Mouse (Mus musculus): ENCODE measurements around the gene Notch1. TPM values are rescaled to one million over a fixed set of nuclear protein-coding genes. Genes with fewer than 3 reads are reported as not detected.
A peak's percentile ranks its signal among the peaks of the same experiment; 100 is the strongest.

The Notch1 gene
- 108 and 124 TPM in 2 replicates for polyA plus RNA-seq (2012; rRNA removed)

DNA sequence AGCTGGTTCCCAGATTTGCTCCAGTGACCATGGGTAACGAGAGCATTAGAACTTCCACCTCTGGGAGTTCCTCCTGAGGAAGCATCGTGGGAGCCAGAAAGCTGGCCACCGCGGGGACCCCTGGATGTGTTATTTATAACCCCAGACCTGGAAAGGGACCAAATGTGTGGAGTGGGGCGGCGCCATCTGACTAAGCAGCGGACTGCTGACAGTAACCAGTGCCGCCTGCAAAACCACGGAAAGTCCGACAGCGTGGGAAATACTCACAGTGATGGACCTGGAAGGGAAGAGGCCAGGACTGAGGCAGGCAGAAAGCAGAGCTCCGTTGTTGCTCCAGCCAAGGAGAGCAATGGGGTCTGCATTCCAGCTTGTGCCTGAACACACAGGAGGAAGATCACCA lies at the start of gene Notch1:
Gene Notch1 (minus strand): TSS at position 389 of the 400 bp plus-strand sequence.
- DNase-seq: peak; percentile 27
- H3K4me1 ChIP-seq (ENCODE audit: control insufficient read depth, insufficient read depth, low read length): peaks cover 21% of the 10 kb centered on the region
- peak; percentile 43; the same call in 1 of the 2 replicates for TF ChIP-seq POLR2A (IDR thresholded peaks at IDR 0.05; ENCODE audit: borderline replicate concordance, extremely low read depth, low read depth, low read length)
- no peak for TF ChIP-seq CTCF (IDR thresholded peaks at IDR 0.05; ENCODE audit: insufficient read depth, low read length)
- WGBS: 21% methylated on average over 12 of the region's 12 CpGs
- H3K4me3 ChIP-seq (replicated peaks; ENCODE audit: extremely low read depth, low read depth, low read length): peak within 1 kb of the TSS; percentile 6

DNA sequence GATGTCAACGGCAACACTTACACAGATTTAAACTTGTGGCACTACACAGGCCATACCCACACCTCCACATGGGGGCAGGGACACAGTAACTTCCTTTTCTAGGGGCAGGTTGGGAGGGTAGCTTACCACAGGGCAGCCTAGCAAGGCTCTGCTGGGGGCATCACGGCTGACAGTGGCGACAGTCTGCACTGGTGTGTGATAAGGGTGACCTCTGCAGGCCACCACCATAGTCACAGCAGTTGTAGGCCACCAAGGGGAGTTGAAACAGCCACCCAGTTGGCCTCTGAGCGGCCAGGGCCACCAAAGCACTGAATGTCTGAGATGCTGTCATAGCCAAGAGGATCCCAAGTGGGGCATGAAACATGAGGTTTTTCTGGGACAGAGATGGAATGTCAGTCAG lies 49.8 kb upstream of the Notch1 start:
- Histone ChIP-seq H3K4me3 (replicated peaks; ENCODE audit: extremely low read depth, low read depth, low read length) (no peak overlapping the region), H3K4me1 (ENCODE audit: control insufficient read depth, insufficient read depth, low read length) (no peaks in the 10 kb centered on the region; the same call in 1 of the 2 replicates)
- TF ChIP-seq CTCF (IDR thresholded peaks at IDR 0.05; ENCODE audit: insufficient read depth, low read length): peak; percentile 81
- no peak for TF ChIP-seq POLR2A (IDR thresholded peaks at IDR 0.05; ENCODE audit: borderline replicate concordance, extremely low read depth, low read depth, low read length)
- DNase-seq: no peak
- 12% methylated on average over 4 of the region's 4 CpGs for WGBS

- DNase-seq: no peak
- Histone ChIP-seq H3K4me3 (replicated peaks; ENCODE audit: extremely low read depth, low read depth, low read length) (no peak overlapping the region), H3K4me1 (ENCODE audit: control insufficient read depth, insufficient read depth, low read length) (peaks cover 4% of the 10 kb centered on the region)
- WGBS: 36% methylated on average over 6 of the region's 6 CpGs
- TF ChIP-seq CTCF (IDR thresholded peaks at IDR 0.05; ENCODE audit: insufficient read depth, low read length) (peak; percentile 57), POLR2A (IDR thresholded peaks at IDR 0.05; ENCODE audit: borderline replicate concordance, extremely low read depth, low read depth, low read length) (no peak)
These were observed 45.0 kb upstream of the Notch1 start for GRCm38 (mm10) chr2:26561351-26562016.

GRCm38 (mm10) chr2:26560506-26560905 lies 44.0 kb upstream of the Notch1 start:
- H3K4me1 ChIP-seq (ENCODE audit: control insufficient read depth, insufficient read depth, low read length): peaks cover 14% of the 10 kb centered on the region
- WGBS: 83% methylated on average over 5 of the region's 5 CpGs
- TF ChIP-seq POLR2A (IDR thresholded peaks at IDR 0.05; ENCODE audit: borderline replicate concordance, extremely low read depth, low read depth, low read length) (no peak), CTCF (IDR thresholded peaks at IDR 0.05; ENCODE audit: insufficient read depth, low read length) (no peak)
- no peak for DNase-seq
- no peak overlapping the region for H3K4me3 ChIP-seq (replicated peaks; ENCODE audit: extremely low read depth, low read depth, low read length)

DNA sequence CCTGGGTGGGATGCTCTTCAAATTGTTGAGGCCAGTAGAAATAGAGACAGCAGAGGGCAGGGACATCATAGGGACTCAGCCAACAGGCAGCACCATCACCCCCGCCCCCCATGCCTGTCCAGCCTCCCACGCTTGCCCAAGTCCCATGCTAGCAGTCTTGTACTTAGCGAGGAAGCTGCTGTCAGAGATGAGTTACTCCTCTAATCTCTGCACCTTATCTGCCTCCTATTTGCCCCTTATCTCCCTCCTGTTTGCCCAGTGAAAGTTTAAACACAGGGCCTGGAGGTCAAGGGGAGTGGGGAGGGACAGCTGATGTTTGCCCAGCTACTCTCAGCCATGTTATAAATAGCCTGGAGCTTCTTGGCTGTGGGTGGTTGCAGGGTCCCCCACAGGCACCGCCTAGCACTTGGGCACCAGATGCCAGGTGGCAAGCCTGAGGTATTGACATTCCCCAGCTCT lies 40.1 kb upstream of the Notch1 start:
- no peak for DNase-seq
- peaks cover 31% of the 10 kb centered on the region for H3K4me1 ChIP-seq (ENCODE audit: control insufficient read depth, insufficient read depth, low read length)
- TF ChIP-seq POLR2A (IDR thresholded peaks at IDR 0.05; ENCODE audit: borderline replicate concordance, extremely low read depth, low read depth, low read length): no peak
- no peak for TF ChIP-seq CTCF (IDR thresholded peaks at IDR 0.05; ENCODE audit: insufficient read depth, low read length)
- no peak overlapping the region for H3K4me3 ChIP-seq (replicated peaks; ENCODE audit: extremely low read depth, low read depth, low read length)
- WGBS: 34% methylated on average over 4 of the region's 4 CpGs

- no peak for DNase-seq
- 40% methylated on average over 4 of the region's 4 CpGs for WGBS
- TF ChIP-seq CTCF (IDR thresholded peaks at IDR 0.05; ENCODE audit: insufficient read depth, low read length) (no peak), POLR2A (IDR thresholded peaks at IDR 0.05; ENCODE audit: borderline replicate concordance, extremely low read depth, low read depth, low read length) (no peak)
- Histone ChIP-seq H3K4me1 (ENCODE audit: control insufficient read depth, insufficient read depth, low read length) (peaks cover 39% of the 10 kb centered on the region), H3K4me3 (replicated peaks; ENCODE audit: extremely low read depth, low read depth, low read length) (no peak overlapping the region)
These were observed 38.6 kb upstream of the Notch1 start for GRCm38 (mm10) chr2:26555076-26555475.

- no peak for DNase-seq
- Histone ChIP-seq H3K4me1 (ENCODE audit: control insufficient read depth, insufficient read depth, low read length) (peaks cover 48% of the 10 kb centered on the region), H3K4me3 (replicated peaks; ENCODE audit: extremely low read depth, low read depth, low read length) (no peak overlapping the region)
- TF ChIP-seq CTCF (IDR thresholded peaks at IDR 0.05; ENCODE audit: insufficient read depth, low read length) (no peak), POLR2A (IDR thresholded peaks at IDR 0.05; ENCODE audit: borderline replicate concordance, extremely low read depth, low read depth, low read length) (no peak)
- WGBS: 72% methylated on average over 9 of the region's 9 CpGs
These were observed 37.4 kb upstream of the Notch1 start for GRCm38 (mm10) chr2:26553904-26554303.

DNA sequence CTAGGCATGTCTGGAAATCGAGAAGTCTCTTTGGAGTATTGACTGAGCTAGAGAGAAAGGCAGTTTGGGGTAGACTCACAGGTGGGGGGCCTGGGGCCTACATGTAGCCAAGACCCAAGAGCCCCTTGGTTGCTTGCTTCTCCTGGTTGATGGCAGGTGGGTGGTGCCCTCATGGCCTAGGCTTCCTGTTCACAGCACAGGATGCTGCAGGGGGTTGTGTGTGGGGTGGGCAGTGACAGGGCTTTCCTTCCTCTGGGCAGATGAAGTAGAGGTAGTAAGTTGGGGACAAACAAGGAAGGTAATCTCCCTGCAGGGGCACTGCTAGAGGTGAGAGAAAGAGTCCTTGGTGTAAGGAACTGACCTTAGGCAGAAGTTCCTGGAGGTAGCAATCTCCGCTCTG lies 35.6 kb upstream of the Notch1 start:
- WGBS: 83% methylated on average over 2 of the region's 2 CpGs
- peaks cover 46% of the 10 kb centered on the region for H3K4me1 ChIP-seq (ENCODE audit: control insufficient read depth, insufficient read depth, low read length)
- no peak overlapping the region for H3K4me3 ChIP-seq (replicated peaks; ENCODE audit: extremely low read depth, low read depth, low read length)
- DNase-seq: no peak
- TF ChIP-seq CTCF (IDR thresholded peaks at IDR 0.05; ENCODE audit: insufficient read depth, low read length) (no peak), POLR2A (IDR thresholded peaks at IDR 0.05; ENCODE audit: borderline replicate concordance, extremely low read depth, low read depth, low read length) (no peak)

GRCm38 (mm10) chr2:26551446-26551845 lies 35.0 kb upstream of the Notch1 start:
- no peak for DNase-seq
- Histone ChIP-seq H3K4me1 (ENCODE audit: control insufficient read depth, insufficient read depth, low read length) (peaks cover 43% of the 10 kb centered on the region), H3K4me3 (replicated peaks; ENCODE audit: extremely low read depth, low read depth, low read length) (no peak overlapping the region)
- WGBS: 62% methylated on average over 8 of the region's 8 CpGs
- TF ChIP-seq CTCF (IDR thresholded peaks at IDR 0.05; ENCODE audit: insufficient read depth, low read length) (no peak), POLR2A (IDR thresholded peaks at IDR 0.05; ENCODE audit: borderline replicate concordance, extremely low read depth, low read depth, low read length) (no peak)

DNA sequence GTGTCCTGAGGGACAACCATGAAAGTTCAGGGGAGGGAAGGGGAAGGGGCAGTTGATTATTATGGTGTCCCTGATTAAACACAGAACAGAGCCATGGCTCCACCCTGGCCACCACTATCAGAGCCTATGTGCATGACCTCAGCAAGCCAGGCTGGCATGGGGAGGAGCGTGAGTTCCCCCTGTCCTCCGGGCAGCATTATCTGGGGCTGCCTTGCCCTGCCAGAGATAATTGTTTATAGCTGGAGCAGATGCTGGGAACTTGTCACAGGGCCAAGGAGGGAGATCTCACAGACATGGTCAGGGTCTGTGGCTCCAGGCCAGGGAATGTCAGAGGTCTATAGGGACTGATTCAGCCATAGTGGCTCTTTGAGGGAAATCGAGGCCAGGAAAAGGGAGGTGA lies 34.3 kb upstream of the Notch1 start:
- Histone ChIP-seq H3K4me1 (ENCODE audit: control insufficient read depth, insufficient read depth, low read length) (peaks cover 37% of the 10 kb centered on the region), H3K4me3 (replicated peaks; ENCODE audit: extremely low read depth, low read depth, low read length) (no peak overlapping the region)
- DNase-seq: no peak
- 28% methylated on average over 3 of the region's 3 CpGs for WGBS
- no peak for TF ChIP-seq POLR2A (IDR thresholded peaks at IDR 0.05; ENCODE audit: borderline replicate concordance, extremely low read depth, low read depth, low read length)
- TF ChIP-seq CTCF (IDR thresholded peaks at IDR 0.05; ENCODE audit: insufficient read depth, low read length): no peak
